Mouse (Mus musculus) layer of hippocampus, adult 11-12 months (tissue): ENCODE measurements at regions not wholly inside any gene's neighbourhood (a gene's known extent, or its start where the extent isn't known, plus 50 kb on each side); places are given as distances from the start of the nearest gene placed in this dataset.

Experiments used
- DNase-seq: peaks from one replicate; pipeline ENCODE4 v3.0.0; 2022; ENCODE audit warnings: low spot score

DNA sequence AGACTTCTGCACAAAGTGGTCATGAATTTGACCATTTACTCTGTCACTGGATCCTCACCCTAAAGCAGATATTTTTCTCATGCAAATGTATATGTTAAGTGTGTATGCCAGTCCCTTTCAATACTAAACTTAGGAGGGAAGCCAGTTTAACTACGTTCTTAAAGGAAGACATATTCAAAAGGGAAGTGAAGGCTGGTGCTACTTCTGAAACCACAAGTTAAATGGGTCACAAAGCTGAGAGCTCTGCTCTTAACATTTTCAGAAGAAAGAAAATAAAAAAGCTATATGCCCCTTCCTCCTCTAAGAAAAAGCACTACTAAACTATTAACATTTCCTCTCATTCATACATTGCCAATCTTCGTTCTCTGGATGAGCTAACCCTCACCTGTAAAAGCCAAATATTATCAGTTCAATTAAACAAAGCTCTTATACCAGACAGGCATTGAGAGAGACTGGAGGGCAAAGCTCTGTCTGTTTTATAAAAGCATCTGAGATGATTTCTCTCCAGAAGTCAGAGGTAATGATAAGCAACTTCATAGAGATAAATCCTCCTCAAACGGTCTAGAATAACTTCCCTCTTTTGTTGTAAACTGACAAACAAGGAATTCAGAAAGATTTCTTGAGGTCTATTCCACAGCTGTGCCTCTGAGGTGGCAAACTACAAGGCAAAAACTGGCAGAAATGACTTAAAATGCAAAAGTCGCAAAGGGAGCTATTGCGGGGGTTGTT lies 82.7 kb upstream of the Klf6 start:
- no peak for DNase-seq

DNA sequence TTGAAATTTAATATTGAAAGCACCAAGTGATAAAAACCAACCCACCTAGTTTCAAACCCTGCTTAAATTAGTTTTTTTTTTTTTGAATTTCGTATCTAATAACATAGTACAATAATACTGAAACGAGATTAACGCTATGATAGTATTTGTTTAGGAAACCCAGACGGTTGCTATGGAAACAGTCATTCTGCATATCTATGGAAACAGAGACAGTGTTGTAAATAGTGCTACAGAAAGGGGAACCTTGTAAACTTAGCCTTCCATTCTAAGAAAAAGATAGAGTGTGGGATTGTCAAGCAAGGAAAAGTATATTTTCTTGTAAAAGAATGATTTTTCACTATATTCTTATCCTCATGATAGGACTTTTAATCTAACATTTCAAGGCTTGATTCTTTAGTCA lies 81.9 kb upstream of the Klf6 start:
- DNase-seq = no peak

DNA sequence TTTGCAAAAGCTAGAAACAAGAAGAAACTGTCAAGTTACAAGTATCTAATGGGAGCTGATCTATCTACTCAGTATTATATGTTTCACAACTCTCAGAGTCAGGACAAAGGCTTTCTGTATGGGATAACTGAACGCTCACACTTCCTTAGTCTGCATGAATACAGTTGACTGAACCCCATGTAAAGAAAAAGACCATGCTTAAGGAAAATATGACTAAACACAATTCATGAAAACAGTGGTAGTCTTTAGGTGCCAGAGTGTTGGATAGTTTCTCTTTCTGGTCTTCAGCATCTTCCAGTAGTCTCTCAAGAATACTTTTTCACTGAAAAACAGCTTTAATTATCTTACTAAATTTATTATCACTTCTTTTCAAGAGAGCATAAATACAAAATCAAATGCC lies 78.7 kb upstream of the Klf6 start:
- DNase-seq = no peak

DNA sequence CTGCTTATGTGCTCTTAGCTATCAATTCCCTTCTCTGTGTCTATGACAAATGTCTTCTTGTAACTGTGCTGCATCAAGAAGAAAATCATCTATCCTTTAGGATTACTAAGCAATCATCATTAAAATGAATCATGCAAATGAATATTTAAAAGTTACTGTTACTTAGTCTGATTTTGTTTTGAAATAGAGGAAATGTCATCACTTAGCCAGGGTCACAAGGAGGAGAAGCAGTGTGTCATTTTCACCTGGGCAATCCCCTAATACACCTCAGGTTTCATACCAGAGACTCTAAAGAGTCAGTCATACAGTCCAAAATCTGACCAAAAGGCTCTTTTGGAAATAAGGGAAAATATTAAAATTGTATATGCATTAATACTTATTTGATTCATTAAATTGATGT lies 74.2 kb upstream of the Klf6 start:
- DNase-seq = no peak

DNA sequence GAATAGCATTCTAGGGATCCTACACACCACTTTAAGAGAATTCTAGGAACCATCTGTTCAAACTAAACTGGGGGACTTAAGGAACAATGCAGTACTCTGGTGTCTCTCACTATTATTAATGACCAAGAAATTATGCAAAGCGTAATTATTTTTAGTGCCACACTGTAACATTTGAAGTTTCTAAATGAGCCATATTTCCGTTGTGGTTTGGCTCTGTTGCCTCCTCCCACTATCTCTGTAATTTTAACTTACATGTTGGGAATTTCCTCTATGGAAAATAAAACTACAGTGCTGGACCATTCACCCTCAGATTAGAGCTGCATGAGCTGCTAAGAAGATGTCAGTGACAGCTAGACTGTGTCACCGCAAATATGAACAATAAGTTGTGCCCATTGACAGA lies 72.0 kb upstream of the Klf6 start:
- no peak for DNase-seq

DNA sequence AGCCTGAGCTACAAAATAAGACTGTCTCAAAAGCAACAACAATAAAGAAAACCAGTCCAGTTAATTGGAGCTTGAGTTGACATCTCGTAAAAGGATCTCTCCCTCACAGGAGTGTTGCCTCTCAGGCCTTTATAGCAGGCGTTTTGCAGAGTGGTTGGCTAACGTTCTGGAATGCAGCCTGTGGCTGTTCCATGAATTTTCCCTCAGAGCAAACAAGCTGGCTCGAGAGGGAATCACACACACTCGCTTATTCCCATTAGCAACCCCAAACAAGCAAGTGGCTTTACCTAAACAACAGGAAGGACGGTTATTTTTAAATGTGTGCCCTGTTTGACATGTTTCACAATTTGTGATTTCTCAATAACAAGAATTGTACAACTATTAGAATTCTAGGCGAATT lies 59.2 kb upstream of the Klf6 start:
- no peak for DNase-seq

DNA sequence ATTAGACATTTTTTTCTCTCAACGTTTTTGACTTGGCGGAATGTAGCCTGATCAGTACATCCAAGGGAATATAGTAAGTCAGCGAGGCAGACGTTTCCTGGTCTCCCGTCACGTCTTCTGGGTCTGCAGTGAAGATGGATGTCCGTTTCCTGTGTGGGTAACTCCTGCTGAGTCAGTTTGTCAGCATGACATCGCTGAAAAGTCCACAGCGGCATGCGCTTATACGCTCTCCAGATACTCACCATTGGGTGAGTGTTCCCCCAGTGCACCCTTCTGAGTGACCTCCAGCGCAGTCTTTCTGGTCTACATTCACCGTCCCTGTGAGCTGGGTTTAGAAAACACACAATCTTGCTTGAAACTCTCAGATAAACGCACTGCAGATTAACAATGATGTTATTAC lies 58.5 kb upstream of the Klf6 start:
- peak; percentile 12 for DNase-seq

DNA sequence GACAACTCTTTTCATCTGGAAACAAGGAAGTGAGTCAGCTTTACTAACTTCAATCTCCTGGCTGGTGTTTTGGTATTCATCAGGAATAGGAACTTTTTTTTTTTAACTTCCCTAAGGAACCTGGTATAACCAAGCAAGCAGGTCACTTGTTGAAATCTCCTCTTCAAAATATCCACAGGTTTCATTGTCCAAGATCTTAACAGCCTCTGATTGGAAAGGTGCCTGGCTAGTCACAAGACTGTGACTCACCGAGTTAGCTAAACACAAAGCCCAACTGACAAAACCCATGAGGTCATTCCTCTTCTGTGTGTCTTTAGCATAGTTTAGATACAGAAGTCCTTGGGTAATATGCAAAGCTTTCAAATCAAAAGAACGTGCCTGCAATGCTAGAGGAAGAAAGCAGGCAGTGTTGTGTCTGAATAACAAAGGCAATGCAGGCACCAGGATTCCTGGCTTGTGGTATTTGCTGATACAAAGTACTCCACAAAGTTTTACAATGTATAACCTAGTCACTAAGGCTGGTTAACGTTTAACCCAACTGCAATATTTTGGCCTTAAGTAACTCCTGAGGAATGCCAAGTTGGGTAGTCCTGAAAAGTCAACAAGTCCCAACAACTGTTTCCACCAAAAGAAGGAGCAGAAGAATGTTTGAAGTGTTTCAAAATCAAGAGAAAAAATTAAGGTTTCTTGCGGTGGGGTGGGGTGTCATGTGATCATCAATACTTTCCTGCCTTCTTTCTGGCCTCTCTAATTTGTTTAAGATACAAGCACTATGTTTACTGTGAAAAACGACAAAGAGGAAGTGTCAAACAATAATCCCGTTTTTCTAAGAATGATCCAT lies 57.5 kb upstream of the Klf6 start:
- DNase-seq = peak; percentile 19

DNA sequence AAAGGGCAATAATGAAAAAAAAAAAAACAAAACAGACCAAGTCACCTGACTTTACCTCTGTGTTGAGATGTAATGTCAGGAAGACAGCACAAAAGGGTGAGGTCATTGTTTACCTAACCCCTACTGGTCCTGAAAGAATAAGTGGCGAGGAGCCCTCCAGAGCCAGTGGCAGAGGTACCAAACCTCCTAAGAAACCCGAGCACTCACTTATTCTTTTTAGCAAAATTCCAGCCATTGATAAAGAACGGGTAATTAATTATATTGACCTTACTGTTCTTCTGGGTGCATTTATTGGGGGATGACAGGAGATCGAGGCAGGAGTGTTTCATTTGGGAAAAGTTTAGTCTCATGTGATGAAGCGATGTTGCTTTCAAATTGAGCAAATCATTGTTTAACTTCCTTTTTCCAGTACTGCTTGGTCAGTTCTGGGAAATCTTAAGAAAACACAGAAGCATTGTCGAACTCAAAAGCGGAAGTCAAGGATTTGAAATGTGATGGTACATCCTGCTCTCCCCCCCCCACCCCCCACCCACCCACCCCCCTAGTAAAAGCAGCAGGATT lies 56.8 kb upstream of the Klf6 start:
- DNase-seq = no peak

DNA sequence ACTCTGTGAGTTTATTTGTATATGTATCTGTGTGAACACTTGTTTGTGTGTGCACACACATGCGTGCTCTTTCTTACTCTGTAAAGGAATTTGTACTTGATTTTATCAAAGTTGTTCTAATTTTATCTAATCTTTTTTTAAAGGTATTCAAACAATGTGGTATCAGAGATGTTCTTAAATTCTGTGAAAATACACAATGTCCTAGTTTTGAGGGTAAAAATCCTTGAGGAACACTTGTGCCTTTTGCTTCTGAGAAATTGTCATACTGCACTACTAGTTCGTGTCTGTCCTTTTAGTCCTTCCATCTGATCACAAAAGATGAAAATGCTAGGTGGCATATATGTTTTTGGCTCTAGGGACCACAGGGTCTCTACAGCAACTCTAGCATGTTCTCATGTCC lies 52.9 kb upstream of the Klf6 start:
- no peak for DNase-seq
